Mouse (Mus musculus) olfactory bulb, adult 2 months (tissue): ENCODE measurements around the gene Sntg2. TPM values are rescaled to one million over a fixed set of nuclear protein-coding genes. Genes with fewer than 3 reads are reported as not detected.

Experiments
- H3K27ac ChIP-seq: fragments of 200-500 bp; 2 replicates; pipeline ENCODE4 v1.5.1; 2012; ENCODE audit warnings: low read depth, low read length; ENCODE audit not compliant: insufficient read depth
- H3K4me1 ChIP-seq: fragments of 200-500 bp; 2 replicates; pipeline ENCODE4 v1.6.1; 2012; ENCODE audit warnings: low read length; ENCODE audit not compliant: control insufficient read depth, insufficient read depth
- H3K4me3 ChIP-seq: fragments of 200-500 bp; 2 replicates; pipeline ENCODE4 v1.5.1; 2012; ENCODE audit warnings: mild to moderate bottlenecking, low read depth, low read length, moderate library complexity; ENCODE audit not compliant: insufficient read depth
- CTCF ChIP-seq: fragments of 200-500 bp; IDR thresholded peaks from 2 replicates; pipeline ENCODE4 v1.5.1; 2012; ENCODE audit warnings: low read depth, mild to moderate bottlenecking, low read length, moderate library complexity; ENCODE audit not compliant: insufficient read depth
- POLR2A ChIP-seq: fragments of 200-500 bp; IDR thresholded peaks from 2 replicates; pipeline ENCODE4 v1.6.1; 2012; ENCODE audit warnings: mild to moderate bottlenecking, low read depth, low read length, moderate library complexity; ENCODE audit not compliant: insufficient read depth
- WGBS: fragments of 180-500 bp; shearing (Covaris S2); methylation state at CpG from one replicate; pipeline ENCODE4 v1.1.7; 2018; 5-methylcytosine and 5-hydroxymethylcytosine counted together
- polyA plus RNA-seq: library from polyadenylated mRNA; stranded (reverse); fragments of >200 nt; gene quantifications from 2 replicates; pipeline ENCODE4 v1.2.4, GENCODE M21; 2012; ENCODE audit warnings: low replicate concordance; ENCODE audit not compliant: missing spikeins, insufficient read depth, insufficient read length

Sntg2 gene
- polyA plus RNA-seq, 1 experiment = not detected

GRCm38 (mm10) chr12:30164005-30164404 lies 209.2 kb downstream of the Sntg2 start:
- 81% methylated on average over 6 of the region's 6 CpGs for WGBS
- Histone ChIP-seq H3K4me1 (no peaks in the 10 kb centered on the region), H3K27ac (no peak overlapping the region), H3K4me3 (no peak overlapping the region)
- TF ChIP-seq CTCF (no peak), POLR2A (no peak)

GRCm38 (mm10) chr12:30161731-30162406 lies 211.3 kb downstream of the Sntg2 start:
- H3K4me1 ChIP-seq = no peaks in the 10 kb centered on the region
- no peak overlapping the region for H3K4me3 ChIP-seq
- H3K27ac ChIP-seq = no peak overlapping the region
- TF ChIP-seq CTCF = no peak
- TF ChIP-seq POLR2A = no peak
- WGBS = 91% methylated on average over 5 of the region's 5 CpGs

GRCm38 (mm10) chr12:30160475-30160874 lies 212.7 kb downstream of the Sntg2 start:
- no peaks in the 10 kb centered on the region for H3K4me1 ChIP-seq
- H3K27ac ChIP-seq = no peak overlapping the region
- no peak for TF ChIP-seq CTCF
- WGBS = 61% methylated on average over 3 of the region's 3 CpGs
- H3K4me3 ChIP-seq = no peak overlapping the region

DNA sequence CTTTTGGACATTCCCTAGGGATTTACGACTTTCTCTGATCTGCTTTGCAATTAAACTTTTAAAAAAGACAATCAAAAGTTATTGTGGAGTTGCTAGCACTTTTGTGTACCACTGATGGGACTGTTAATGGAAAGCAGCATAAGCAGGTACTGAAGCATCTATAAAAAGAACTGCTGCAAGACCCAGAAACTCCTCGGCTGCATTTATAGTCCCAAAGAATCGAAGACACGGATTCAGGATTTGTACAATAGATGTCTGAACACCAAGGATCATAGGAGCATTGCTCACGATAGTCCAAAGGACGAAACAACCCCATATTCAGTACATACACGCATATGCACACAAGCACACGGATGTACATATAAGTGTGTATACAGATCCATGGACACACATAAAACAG lies 213.4 kb downstream of the Sntg2 start:
- Histone ChIP-seq H3K27ac (no peak overlapping the region), H3K4me1 (no peaks in the 10 kb centered on the region), H3K4me3 (no peak overlapping the region)
- 84% methylated on average over 8 of the region's 8 CpGs for WGBS
- TF ChIP-seq POLR2A (no peak), CTCF (no peak)

- Histone ChIP-seq H3K27ac (no peak overlapping the region), H3K4me3 (no peak overlapping the region), H3K4me1 (peaks cover 3% of the 10 kb centered on the region; the same call in 1 of the 2 replicates)
- TF ChIP-seq CTCF (no peak), POLR2A (no peak)
- 27% methylated on average over 7 of the region's 7 CpGs for WGBS
Observed at GRCm38 (mm10) chr12:30154079-30154673, 219.0 kb downstream of the Sntg2 start.

DNA sequence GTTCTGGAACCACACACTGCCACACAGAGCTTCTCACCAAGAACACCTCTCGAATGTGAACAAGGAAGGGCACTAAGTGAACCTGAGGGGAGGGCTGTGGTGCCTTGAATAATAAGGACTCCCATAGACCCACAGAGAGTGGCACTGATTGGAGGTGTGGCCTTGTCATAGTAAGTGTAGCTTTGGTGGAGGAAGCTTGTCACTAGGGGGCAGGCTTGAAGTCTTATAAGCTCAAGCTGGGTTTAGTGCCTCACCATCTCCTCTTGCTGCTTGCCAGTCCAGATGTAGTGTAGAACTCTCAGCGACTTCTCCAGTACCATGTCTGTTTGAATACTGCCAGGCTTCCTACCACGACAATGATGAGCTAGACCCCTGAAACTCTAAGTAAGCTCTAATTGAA lies 231.1 kb downstream of the Sntg2 start:
- no peak overlapping the region for H3K27ac ChIP-seq
- WGBS = 73% methylated on average over 3 of the region's 3 CpGs
- TF ChIP-seq POLR2A (no peak), CTCF (no peak)
- no peaks in the 10 kb centered on the region for H3K4me1 ChIP-seq
- no peak overlapping the region for H3K4me3 ChIP-seq

- 89% methylated on average over 4 of the region's 4 CpGs for WGBS
- Histone ChIP-seq H3K4me3 (no peak within 1 kb of the TSS), H3K27ac (no peak within 1 kb of the TSS), H3K4me1 (no peaks in the 10 kb centered on the region)
- TF ChIP-seq POLR2A = no peak
- no peak for TF ChIP-seq CTCF
Observed at GRCm38 (mm10) chr12:30132524-30132923, 240.7 kb downstream of the Sntg2 start, which contains the start of gene Tpo. Gene Tpo, minus strand, starts transcription at chr12:30132624.

GRCm38 (mm10) chr12:30129411-30129716 lies 243.8 kb downstream of the Sntg2 start:
- no peak overlapping the region for H3K4me3 ChIP-seq
- TF ChIP-seq POLR2A (no peak), CTCF (no peak)
- H3K4me1 ChIP-seq = no peaks in the 10 kb centered on the region
- no peak overlapping the region for H3K27ac ChIP-seq
- WGBS = 40% methylated on average over 6 of the region's 6 CpGs

DNA sequence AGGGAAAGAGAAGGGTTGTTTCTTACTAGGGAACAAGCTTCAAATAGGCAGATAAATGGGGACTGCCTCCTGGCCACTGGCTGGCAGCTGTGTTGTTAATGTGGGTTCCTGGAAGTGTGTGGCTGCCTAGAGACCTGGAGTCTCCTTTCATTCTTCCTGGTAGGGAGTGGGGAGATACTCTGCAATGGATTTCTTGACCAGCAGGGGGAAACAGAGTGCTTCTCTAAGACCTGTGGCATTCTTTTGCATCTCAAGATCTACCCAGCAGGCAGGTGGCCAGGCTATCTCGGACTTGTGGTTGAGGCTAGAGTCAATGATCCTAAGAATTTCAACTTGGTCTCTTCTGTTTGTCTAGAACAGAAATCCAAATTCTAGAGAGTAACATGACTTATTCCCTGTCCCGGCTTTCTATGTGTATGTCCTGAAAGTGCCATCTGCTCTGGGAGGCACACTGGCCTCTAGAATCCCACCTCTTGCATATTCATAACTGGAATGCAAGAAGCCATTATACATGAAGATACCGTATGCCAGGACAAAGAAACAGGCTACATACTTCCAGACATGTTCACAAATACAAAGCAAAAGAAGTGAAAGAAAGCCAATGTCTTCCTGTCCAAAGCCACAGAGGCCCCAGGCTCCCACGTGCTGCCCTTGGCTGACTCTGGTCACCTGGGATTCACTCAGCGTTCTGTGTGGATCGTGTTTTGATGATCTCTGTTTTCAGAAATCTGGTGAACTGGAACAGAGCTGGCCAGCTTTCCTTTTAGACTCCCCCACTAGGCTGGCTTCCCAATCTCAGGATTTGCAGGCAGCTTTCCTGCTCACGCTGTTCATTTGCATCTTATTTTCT lies 244.4 kb downstream of the Sntg2 start:
- H3K4me1 ChIP-seq = no peaks in the 10 kb centered on the region
- H3K4me3 ChIP-seq = no peak overlapping the region
- TF ChIP-seq CTCF = no peak
- no peak for TF ChIP-seq POLR2A
- H3K27ac ChIP-seq = no peak overlapping the region
- WGBS = 22% methylated on average over 7 of the region's 7 CpGs

Other genes with a start within 250 kb of the Sntg2 start
- not detected in 2 replicates for gene Tpo, start 240.8 kb downstream of the Sntg2 start, polyA plus RNA-seq
- gene Tmem18, start 211.1 kb upstream of the Sntg2 start, polyA plus RNA-seq = not detected in 2 replicates